Mouse (Mus musculus) kidney, postnatal 25 days (tissue): Measurements from ENCODE around the gene Reep3.

Source experiments
- DNase-seq, 2 experiments: peaks; one replicate each; pipeline ENCODE4 v3.0.0; 2021; ENCODE audit warnings: mixed read lengths in 2 of 2

Gene Reep3

DNA sequence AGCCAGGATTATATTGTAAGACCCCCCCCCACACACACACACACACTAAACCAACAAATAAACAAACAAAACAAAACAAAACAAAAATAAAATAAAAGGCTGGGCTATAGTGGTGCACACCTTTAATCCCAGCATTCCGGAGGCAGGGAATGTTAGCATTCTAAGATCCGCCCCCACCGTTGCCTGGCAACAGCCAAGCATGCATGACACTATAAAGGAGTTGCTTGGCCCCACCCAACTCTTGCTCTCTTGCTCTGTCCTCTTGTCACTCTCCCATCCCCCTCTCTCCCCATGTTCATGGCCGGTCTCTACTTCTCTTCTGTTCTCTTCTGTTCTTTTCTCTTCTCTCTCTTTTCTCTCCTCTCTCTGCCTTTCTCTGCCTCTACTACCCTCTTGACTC lies 128.2 kb downstream of the Reep3 start:
- peak; percentile 61 to 72 for DNase-seq

- peak; percentile 64 to 69 for DNase-seq
These were observed 130.2 kb downstream of the Reep3 start for GRCm38 (mm10) chr10:66966391-66967109.

DNA sequence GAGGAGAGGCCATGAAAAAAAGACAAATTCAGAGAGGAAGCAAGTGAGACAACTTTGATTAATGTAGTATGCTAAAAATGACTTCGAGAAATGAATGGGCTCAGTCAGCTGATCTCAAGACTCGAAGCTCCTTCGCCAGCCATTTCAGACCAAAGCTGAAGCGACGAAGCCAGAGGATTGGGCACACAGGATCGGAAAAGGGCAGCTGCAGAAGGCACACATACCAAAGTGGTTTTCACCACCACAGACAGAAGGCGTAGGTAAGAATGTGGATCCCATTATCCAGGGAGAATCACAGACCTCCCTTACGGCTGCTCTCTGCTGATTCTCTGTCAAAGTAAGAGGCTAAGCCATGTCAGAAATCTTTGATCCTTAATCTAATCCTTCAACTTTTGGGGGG lies 136.6 kb downstream of the Reep3 start:
- DNase-seq: no peak
